Mouse (Mus musculus) adrenal gland, postnatal 0 days (tissue): ENCODE results near the gene Fam110c. TPM values are rescaled to one million over a fixed set of nuclear protein-coding genes. Genes with fewer than 3 reads are reported as not detected.

Experiments
- polyA plus RNA-seq: library from polyadenylated mRNA; unstranded; fragments of >200 nt; fragmentation: Nextera tagmentation; extraction: Ambion mirVana; gene quantifications from 2 replicates; pipeline ENCODE4 v1.2.1, GENCODE M21; 2015

Fam110c gene
- 1.0 and 1.7 TPM in 2 replicates for polyA plus RNA-seq

GRCm38 (mm10) chr12:31073412-31074354 lies at the start of gene Fam110c:
Gene Fam110c (plus strand): TSS chr12:31073861.

Other genes starting within 250 kb of the Fam110c start
- gene Alkal2, start 189.5 kb upstream of the Fam110c start, polyA plus RNA-seq = 2.0 and 3.6 TPM in 2 replicates
- gene Acp1, start 162.3 kb upstream of the Fam110c start, polyA plus RNA-seq = 138 and 164 TPM in 2 replicates
- 12.9 and 15.5 TPM in 2 replicates for gene Sh3yl1, start 162.2 kb upstream of the Fam110c start, polyA plus RNA-seq
- gene Gm6993, start 166.9 kb downstream of the Fam110c start, polyA plus RNA-seq = not detected in 2 replicates
- gene Lamb1, start 191.4 kb downstream of the Fam110c start, polyA plus RNA-seq = 38.7 and 53.5 TPM in 2 replicates